Mouse (Mus musculus) liver, embryonic 16.5 days (tissue): ENCODE data around the gene Adamts13. TPM values are rescaled to one million over a fixed set of nuclear protein-coding genes. Genes with fewer than 3 reads are reported as not detected.

ENCODE experiments used
- ATAC-seq: fragments of 200-750 bp; cut with Nextera tagmentation; 2 replicates; pipeline ENCODE4 v1.8.0; 2017; ENCODE audit warnings: low read depth, mild to moderate bottlenecking, moderate number of reproducible peaks, moderate library complexity
- H3K27ac ChIP-seq: fragments of 300-500 bp; sonication (generic); 2 replicates; pipeline ENCODE4 v1.5.1; 2014; ENCODE audit warnings: mild to moderate bottlenecking, low read length
- H3K27me3 ChIP-seq: fragments of 300-500 bp; sonication (generic); 2 replicates; pipeline ENCODE4 v1.6.1; 2014; ENCODE audit warnings: low read depth, low read length, mixed read lengths; ENCODE audit not compliant: control insufficient read depth, insufficient read depth
- H3K36me3 ChIP-seq: fragments of 300-500 bp; sonication (generic); 2 replicates; pipeline ENCODE4 v1.6.1; 2014; ENCODE audit warnings: mild to moderate bottlenecking; ENCODE audit not compliant: control insufficient read depth, insufficient read depth
- H3K4me1 ChIP-seq: fragments of 300-500 bp; sonication (generic); 2 replicates; pipeline ENCODE4 v1.6.1; 2014; ENCODE audit warnings: low read depth, low read length, mixed read lengths; ENCODE audit not compliant: control insufficient read depth
- H3K4me2 ChIP-seq: fragments of 300-500 bp; sonication (generic); 2 replicates; pipeline ENCODE4 v1.6.1; 2014; ENCODE audit warnings: low read depth, low read length, mixed read lengths
- H3K4me3 ChIP-seq: fragments of 300-500 bp; sonication (generic); 2 replicates; pipeline ENCODE4 v1.5.1; 2014; ENCODE audit warnings: low read depth, mild to moderate bottlenecking, low read length
- H3K9ac ChIP-seq: fragments of 300-500 bp; sonication (generic); 2 replicates; pipeline ENCODE4 v1.6.1; 2014; ENCODE audit warnings: low read depth, low read length
- H3K9me3 ChIP-seq: fragments of 300-500 bp; sonication (generic); replicated peaks from 2 replicates; pipeline ENCODE4 v1.6.1; 2016; ENCODE audit warnings: low read length; ENCODE audit not compliant: control insufficient read depth
- WGBS: fragments of 180-500 bp; shearing (Covaris S2); extraction: QIAGEN DNeasy Blood & Tissue Kit; methylation state at CpG from one replicate; pipeline ENCODE4 v1.1.7; 2014; ENCODE audit not compliant: insufficient replicate concordance; 5-methylcytosine and 5-hydroxymethylcytosine counted together
- polyA plus RNA-seq: library from polyadenylated mRNA; unstranded; fragments of >200 nt; fragmentation: Nextera tagmentation; extraction: Ambion mirVana; gene quantifications from 2 replicates; pipeline ENCODE4 v1.2.1, GENCODE M21; 2015

Gene Adamts13
- 1.8 and 2.0 TPM in 2 replicates for polyA plus RNA-seq

- Histone ChIP-seq H3K4me1 (no peaks in the 10 kb centered on the region), H3K27me3 (no peaks in the 10 kb centered on the region), H3K4me3 (no peak within 1 kb of the TSS), H3K36me3 (no peaks in the 10 kb centered on the region), H3K27ac (peak within 1 kb of the TSS; percentile 41; the same call in 1 of the 2 replicates), H3K4me2 (no peak within 1 kb of the TSS), H3K9me3 (no peaks in the 10 kb centered on the region), H3K9ac (no peak within 1 kb of the TSS)
- WGBS, result 36% methylated on average over 3 of the region's 3 CpGs
- ATAC-seq, result peak; percentile 60
These were observed at the start of gene Adamts13 for GRCm38 (mm10) chr2:26973116-26973515. Gene Adamts13, plus strand, starts transcription at chr2:26973416.

GRCm38 (mm10) chr2:26927745-26928476, 45.3 kb upstream of the Adamts13 start:
- no peak for ATAC-seq
- Histone ChIP-seq H3K27ac (no peak overlapping the region), H3K9me3 (no peaks in the 10 kb centered on the region), H3K9ac (no peak overlapping the region), H3K4me2 (no peak overlapping the region), H3K4me3 (no peak overlapping the region), H3K4me1 (peaks cover 29% of the 10 kb centered on the region), H3K36me3 (peaks cover 29% of the 10 kb centered on the region), H3K27me3 (no peaks in the 10 kb centered on the region)
- WGBS, result 76% methylated on average over 6 of the region's 6 CpGs

DNA sequence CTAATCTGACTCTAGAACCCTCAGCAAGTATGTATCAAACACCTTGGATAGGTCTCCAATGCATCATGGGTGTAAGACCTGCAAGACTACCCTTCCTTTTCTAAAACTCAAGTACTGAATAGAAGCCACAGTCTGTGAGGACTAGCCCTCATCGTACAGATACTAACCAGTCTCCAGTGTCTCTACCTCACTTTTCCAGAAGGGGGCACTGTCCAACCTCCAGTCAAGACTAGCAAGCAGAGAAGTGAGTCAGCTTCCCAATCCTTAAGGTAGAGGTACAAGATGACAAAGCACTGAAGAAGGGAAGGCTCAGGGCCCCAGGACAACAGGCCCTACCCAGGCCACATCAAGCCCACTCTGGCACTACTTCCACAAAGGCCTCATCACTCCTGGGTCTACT, 42.8 kb upstream of the Adamts13 start:
- WGBS, result 17% methylated on average over 1 of the region's 1 CpGs
- no peak overlapping the region for H3K4me2 ChIP-seq
- no peaks in the 10 kb centered on the region for H3K27me3 ChIP-seq
- no peak for ATAC-seq
- peaks cover 38% of the 10 kb centered on the region for H3K4me1 ChIP-seq
- H3K27ac ChIP-seq, result peak overlapping the region; percentile 11; the same call in 1 of the 2 replicates
- no peaks in the 10 kb centered on the region for H3K9me3 ChIP-seq
- H3K4me3 ChIP-seq, result no peak overlapping the region
- 0 out of 2 replicates have a peak overlapping the region, but pooled peaks have one; percentile 10 for H3K9ac ChIP-seq
- H3K36me3 ChIP-seq, result peaks cover 8% of the 10 kb centered on the region

DNA sequence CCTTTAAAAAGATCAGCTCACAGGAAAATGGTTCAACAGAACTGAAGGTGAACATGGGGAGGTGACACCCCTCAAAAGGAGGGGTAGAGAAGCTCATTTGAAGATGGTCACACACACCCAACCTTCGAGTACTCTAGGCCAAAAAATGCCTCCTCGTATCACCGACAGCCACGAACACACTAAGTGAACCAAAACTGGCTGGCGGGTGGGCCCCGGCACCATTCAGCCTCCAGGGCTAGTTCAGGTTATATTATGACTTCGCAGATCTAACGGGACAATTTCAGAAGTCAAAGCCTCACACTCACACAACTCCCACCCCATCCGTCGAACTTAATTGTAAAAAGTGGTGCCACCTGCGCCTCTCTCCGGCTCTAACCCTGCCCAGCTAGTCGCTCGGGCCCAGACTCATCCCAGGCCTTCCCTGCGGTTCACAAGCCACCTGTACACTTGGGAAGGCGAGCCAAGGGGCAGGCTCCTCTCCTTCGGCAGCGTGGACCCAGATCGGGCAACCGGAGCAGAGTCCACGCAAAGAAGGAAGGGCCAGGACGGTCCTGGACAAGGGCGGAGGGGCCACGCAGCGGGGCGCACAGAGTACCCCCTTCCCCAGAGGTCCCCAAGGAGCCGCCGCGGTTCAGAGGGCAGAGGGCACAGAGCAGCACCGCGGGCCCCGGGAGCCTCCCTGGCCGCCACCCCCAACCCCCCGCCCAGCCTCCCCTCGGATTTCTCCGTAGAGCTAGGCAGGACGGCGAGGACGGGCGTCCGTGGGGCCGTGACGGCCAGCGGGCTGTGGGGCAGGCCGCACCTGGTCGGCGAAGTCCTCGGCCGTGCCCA, 40.5 kb upstream of the Adamts13 start:
- peaks cover 38% of the 10 kb centered on the region for H3K4me1 ChIP-seq
- no peaks in the 10 kb centered on the region for H3K27me3 ChIP-seq
- H3K36me3 ChIP-seq, result no peaks in the 10 kb centered on the region
- no peaks in the 10 kb centered on the region for H3K9me3 ChIP-seq
- peak; percentile 9 for ATAC-seq
- H3K4me2 ChIP-seq, result peak overlapping the region; percentile 91
- peak overlapping the region; percentile 99 for H3K9ac ChIP-seq
- WGBS, result under 1% methylated on average over 37 of the region's 49 CpGs
- peak overlapping the region; percentile 92 for H3K4me3 ChIP-seq
- H3K27ac ChIP-seq, result peak overlapping the region; percentile 90

DNA sequence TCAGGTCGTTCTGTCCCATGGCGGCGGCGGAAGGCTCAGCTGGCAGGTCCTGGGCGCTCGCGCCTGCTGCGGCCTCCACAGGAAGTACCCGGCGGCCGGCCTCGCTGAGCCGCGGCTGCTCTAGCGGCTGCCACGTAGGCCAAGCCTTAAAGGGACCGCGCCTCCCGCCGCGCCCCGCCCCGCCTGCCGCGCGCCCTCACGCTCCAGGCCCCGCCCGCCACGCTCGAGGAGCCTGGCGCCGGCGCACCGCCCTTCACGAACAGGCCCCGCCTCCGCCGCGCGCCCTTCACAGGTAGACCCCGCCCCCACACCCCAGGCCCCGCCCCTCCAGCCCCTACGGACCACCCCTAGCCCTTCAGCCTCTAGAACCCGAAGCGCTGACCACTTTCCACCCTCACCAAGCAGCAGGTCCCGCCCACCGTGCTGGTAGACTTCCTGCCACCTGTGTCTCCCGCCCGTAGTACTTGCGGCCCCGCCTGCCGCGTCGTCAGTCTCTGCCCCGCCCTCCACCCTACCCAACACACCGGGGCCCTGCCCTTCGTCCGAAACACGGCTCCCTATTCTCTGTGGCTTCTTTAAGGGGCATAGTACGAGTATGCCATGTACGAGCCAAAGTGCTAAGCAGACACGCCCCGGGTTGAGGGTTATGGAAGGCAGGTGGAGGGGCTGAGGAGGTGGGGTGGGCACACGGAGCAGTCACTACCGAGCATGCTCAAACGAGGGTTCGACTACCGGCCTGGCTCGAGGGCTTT, 39.7 kb upstream of the Adamts13 start, which contains the start of the genes Surf4 and Stkld1:
Surf4 (minus strand) TSS at position 625 of the 752 bp plus-strand sequence.
Stkld1 (plus strand) TSS at position 744 of the 752 bp plus-strand sequence.
- peak within 1 kb of the TSS; percentile 92 for H3K4me3 ChIP-seq
- H3K27ac ChIP-seq, result peak within 1 kb of the TSS; percentile 90
- peaks cover 34% of the 10 kb centered on the region for H3K4me1 ChIP-seq
- peak within 1 kb of the TSS; percentile 91 for H3K4me2 ChIP-seq
- no peaks in the 10 kb centered on the region for H3K9me3 ChIP-seq
- no peaks in the 10 kb centered on the region for H3K36me3 ChIP-seq
- H3K27me3 ChIP-seq, result no peaks in the 10 kb centered on the region
- peak; percentile 93 for ATAC-seq
- H3K9ac ChIP-seq, result peak within 1 kb of the TSS; percentile 99
- under 1% methylated on average over 60 of the region's 70 CpGs for WGBS

GRCm38 (mm10) chr2:26935286-26935685, 37.9 kb upstream of the Adamts13 start:
- Histone ChIP-seq H3K4me3 (no peak overlapping the region), H3K27ac (no peak overlapping the region), H3K36me3 (no peaks in the 10 kb centered on the region), H3K4me2 (no peak overlapping the region), H3K27me3 (no peaks in the 10 kb centered on the region), H3K9ac (no peak overlapping the region), H3K9me3 (no peaks in the 10 kb centered on the region), H3K4me1 (peaks cover 31% of the 10 kb centered on the region)
- no peak for ATAC-seq
- WGBS, result 18% methylated on average over 2 of the region's 2 CpGs

- Histone ChIP-seq H3K27me3 (no peaks in the 10 kb centered on the region), H3K4me3 (no peak overlapping the region), H3K4me2 (no peak overlapping the region), H3K36me3 (no peaks in the 10 kb centered on the region), H3K4me1 (peaks cover 21% of the 10 kb centered on the region), H3K9ac (no peak overlapping the region), H3K9me3 (no peaks in the 10 kb centered on the region), H3K27ac (no peak overlapping the region)
- WGBS, result 21% methylated on average over 1 of the region's 1 CpGs
- no peak for ATAC-seq
These were observed 36.8 kb upstream of the Adamts13 start for GRCm38 (mm10) chr2:26936425-26936824.

DNA sequence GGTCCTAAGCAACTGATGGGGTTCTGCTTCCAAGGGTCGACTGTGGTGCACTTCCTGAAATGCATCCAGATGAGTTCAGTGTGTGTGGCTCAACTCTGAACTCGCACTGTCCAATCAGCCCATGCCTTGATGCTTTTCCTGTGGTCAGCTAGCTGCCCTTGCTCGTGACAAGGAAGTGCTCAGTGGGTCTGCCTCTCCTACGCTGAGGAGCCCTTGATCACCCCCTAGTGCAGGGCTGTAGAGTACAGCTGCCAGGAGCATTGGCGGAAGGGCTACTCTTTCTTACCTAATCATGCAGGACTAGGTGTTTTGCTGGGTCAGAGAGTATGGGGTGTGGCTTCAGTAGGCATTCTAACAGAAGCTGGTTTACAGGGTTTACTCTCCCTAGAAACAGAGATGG, 31.7 kb upstream of the Adamts13 start:
- H3K27ac ChIP-seq, result no peak overlapping the region
- ATAC-seq, result peak; percentile 60

More for the DNA sequence above, 31.7 kb upstream of the Adamts13 start:
- WGBS, result 28% methylated on average over 5 of the region's 5 CpGs
- no peak overlapping the region for H3K4me3 ChIP-seq
- no peak overlapping the region for H3K9ac ChIP-seq
- no peaks in the 10 kb centered on the region for H3K9me3 ChIP-seq
- H3K27me3 ChIP-seq, result no peaks in the 10 kb centered on the region
- no peaks in the 10 kb centered on the region for H3K4me1 ChIP-seq
- H3K4me2 ChIP-seq, result no peak overlapping the region
- H3K36me3 ChIP-seq, result no peaks in the 10 kb centered on the region
